ENCODE assay signal across 26 mouse cellular contexts in the genomic region with DNA sequence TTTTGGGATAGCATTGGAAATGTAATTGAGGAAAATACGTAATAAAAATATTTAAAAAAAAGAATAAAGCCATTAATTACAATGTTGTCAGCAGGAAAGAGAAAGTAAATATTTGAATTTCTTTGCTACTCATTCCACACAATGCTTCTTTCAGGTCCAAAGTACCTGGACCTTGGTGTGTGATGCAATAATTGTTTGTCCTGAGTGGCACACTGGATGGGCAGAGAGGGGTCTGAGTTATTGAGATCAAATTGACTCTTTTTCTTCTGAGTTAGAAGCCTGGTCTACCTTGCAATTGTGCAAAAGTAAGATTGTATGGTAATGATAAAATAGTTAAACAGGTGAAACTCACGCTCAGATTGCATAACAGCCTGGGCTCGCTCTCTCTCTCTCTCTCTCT.
"Had no signal": no experiment of that assay in that cellular context is flagged by ENCODE, and none has a peak within 500 bp of the region (broad histone marks: within the 10 kb centered on the region; RNA-seq: fewer than 3 reads in every experiment).

No protein-coding gene starts in this region.

- H3K36me3 ChIP-seq: heart, embryonic 10.5 days; heart, embryonic 12.5 days; hindbrain, embryonic 10.5 days; hindbrain, embryonic 12.5 days; intestine, embryonic 15.5 days; limb, embryonic 13.5 days; limb, embryonic 15.5 days had no signal

- H3K4me1 ChIP-seq: heart, embryonic 10.5 days; heart, embryonic 12.5 days; hindbrain, embryonic 10.5 days; hindbrain, embryonic 12.5 days; intestine, embryonic 15.5 days; limb, embryonic 13.5 days; limb, embryonic 15.5 days had no signal

- H3K9ac ChIP-seq: heart, embryonic 12.5 days; hindbrain, embryonic 12.5 days; hindbrain, embryonic 14.5 days; intestine, embryonic 15.5 days; limb, embryonic 13.5 days; limb, embryonic 15.5 days had no signal

- ATAC-seq: forebrain, embryonic 16.5 days; hindbrain, embryonic 16.5 days; inflammation-experienced regulatory T-cells, adult 6 months; intestine, embryonic 15.5 days; intestine, postnatal 0 days had no signal

- H3K27me3 ChIP-seq: heart, embryonic 12.5 days; hindbrain, embryonic 12.5 days; intestine, embryonic 15.5 days; limb, embryonic 13.5 days; limb, embryonic 15.5 days had no signal

- H3K9me3 ChIP-seq: heart, embryonic 10.5 days; heart, embryonic 12.5 days; hindbrain, embryonic 10.5 days; hindbrain, embryonic 12.5 days; intestine, embryonic 15.5 days; limb, embryonic 13.5 days; limb, embryonic 15.5 days had no signal

- DNase-seq: gastrocnemius, adult 2 months; gastrocnemius, postnatal 10 days; gastrocnemius, postnatal 25 days; heart, adult 18-20 months; heart, postnatal 10 days; heart, postnatal 4 days; kidney, adult 18-20 months; kidney, postnatal 10 days; kidney, postnatal 25 days; kidney, postnatal 4 days; layer of hippocampus, adult 9-11 months; layer of hippocampus, postnatal 36 days; left cerebral cortex, postnatal 4 days had no signal

- H3K27ac ChIP-seq: gastrocnemius, adult 2 months; heart, embryonic 10.5 days; hindbrain, embryonic 10.5 days; hindbrain, embryonic 12.5 days; hindbrain, embryonic 14.5 days; intestine, embryonic 15.5 days; layer of hippocampus, adult 2 months; limb, embryonic 13.5 days; limb, embryonic 15.5 days had no signal

- H3K4me2 ChIP-seq: heart, embryonic 12.5 days; hindbrain, embryonic 12.5 days; hindbrain, embryonic 14.5 days; intestine, embryonic 15.5 days; limb, embryonic 13.5 days; limb, embryonic 15.5 days had no signal

- H3K4me3 ChIP-seq: gastrocnemius, adult 2 months; heart, embryonic 10.5 days; heart, embryonic 12.5 days; hindbrain, embryonic 10.5 days; hindbrain, embryonic 12.5 days; intestine, embryonic 15.5 days; layer of hippocampus, adult 2 months; limb, embryonic 13.5 days; limb, embryonic 15.5 days had no signal
